Mouse (Mus musculus) midbrain, embryonic 15.5 days (tissue): ENCODE data around the gene Zdhhc25. TPM values are rescaled to one million over a fixed set of nuclear protein-coding genes. Genes with fewer than 3 reads are reported as not detected.
A peak's percentile ranks its signal among the peaks of the same experiment; 100 is the strongest.

ENCODE experiments used
- ATAC-seq: fragments of 200-750 bp; cut with Nextera tagmentation; replicated peaks from 2 replicates; pipeline ENCODE4 v1.8.0; 2017; ENCODE audit warnings: moderate TSS enrichment
- H3K27ac ChIP-seq: fragments of 300-500 bp; sonication (generic); 2 replicates; pipeline ENCODE4 v1.5.1; 2015; ENCODE audit warnings: mild to moderate bottlenecking, inconsistent platforms
- H3K27me3 ChIP-seq: fragments of 300-500 bp; sonication (generic); replicated peaks from 2 replicates; pipeline ENCODE4 v1.6.1; 2015; ENCODE audit warnings: inconsistent platforms
- H3K36me3 ChIP-seq: fragments of 300-500 bp; sonication (generic); replicated peaks from 2 replicates; pipeline ENCODE4 v1.6.1; 2015; ENCODE audit warnings: inconsistent platforms
- H3K4me1 ChIP-seq: fragments of 300-500 bp; sonication (generic); 2 replicates; pipeline ENCODE4 v1.6.1; 2015; ENCODE audit warnings: inconsistent platforms
- H3K4me2 ChIP-seq: fragments of 300-500 bp; sonication (generic); 2 replicates; pipeline ENCODE4 v1.6.1; 2015; ENCODE audit warnings: inconsistent platforms, mild to moderate bottlenecking, moderate library complexity
- H3K4me3 ChIP-seq: fragments of 300-500 bp; sonication (generic); 2 replicates; pipeline ENCODE4 v1.5.1; 2015; ENCODE audit warnings: mild to moderate bottlenecking, inconsistent platforms
- H3K9ac ChIP-seq: fragments of 300-500 bp; sonication (generic); 2 replicates; pipeline ENCODE4 v1.6.1; 2015; ENCODE audit warnings: mild to moderate bottlenecking, inconsistent platforms
- H3K9me3 ChIP-seq: fragments of 300-500 bp; sonication (generic); 2 replicates; pipeline ENCODE4 v1.6.1; 2016; ENCODE audit warnings: inconsistent platforms
- WGBS: fragments of 180-500 bp; shearing (Covaris S2); methylation state at CpG from one replicate; pipeline ENCODE4 v1.1.7; 2015; ENCODE audit warnings: mixed read lengths; 5-methylcytosine and 5-hydroxymethylcytosine counted together
- polyA plus RNA-seq: library from polyadenylated mRNA; unstranded; fragments of >200 nt; fragmentation: Nextera tagmentation; extraction: Ambion mirVana; gene quantifications from 2 replicates; pipeline ENCODE4 v1.2.1, GENCODE M21; 2015

The Zdhhc25 gene
- polyA plus RNA-seq, 1 experiment from 2014 or later: not detected

DNA sequence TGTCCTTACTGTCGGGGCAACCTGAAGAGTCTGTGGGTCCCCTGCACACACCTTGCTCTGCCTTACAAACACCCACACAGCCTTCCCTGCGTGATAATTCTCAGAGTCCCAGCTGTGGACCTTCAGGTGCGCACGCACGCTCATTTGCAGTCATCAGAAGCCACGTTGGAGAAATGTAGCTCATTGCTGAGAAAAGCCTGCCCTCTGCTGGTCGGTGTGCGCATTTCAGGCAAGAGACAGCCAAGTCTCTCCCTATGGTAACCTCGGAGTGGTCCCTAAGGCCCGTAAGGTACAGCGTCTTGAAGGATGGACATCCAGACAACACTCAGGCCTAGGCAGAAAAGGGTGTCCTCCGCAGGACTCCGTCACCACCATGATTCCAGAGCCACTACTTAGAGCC, 50.9 kb downstream of the Zdhhc25 start:
- Histone ChIP-seq H3K9me3 (no peaks in the 10 kb centered on the region), H3K4me3 (no peak overlapping the region), H3K27ac (no peak overlapping the region), H3K36me3 (no peaks in the 10 kb centered on the region), H3K9ac (no peak overlapping the region), H3K4me2 (peak overlapping the region; percentile 28), H3K27me3 (peaks cover 12% of the 10 kb centered on the region), H3K4me1 (no peaks in the 10 kb centered on the region)
- 16% methylated on average over 13 of the region's 13 CpGs for WGBS
- 0 out of 2 replicates have a peak, but pooled peaks have one; percentile 33 for ATAC-seq

Other genes with a start within 250 kb of the Zdhhc25 start
- 20.8 and 21.1 TPM in 2 replicates for gene Brd1, start 133.9 kb downstream of the Zdhhc25 start, polyA plus RNA-seq
- gene Zbed4, start 151.4 kb downstream of the Zdhhc25 start, polyA plus RNA-seq: 17.7 and 19.0 TPM in 2 replicates
- 9.4 and 9.6 TPM in 2 replicates for gene Alg12, start 219.0 kb downstream of the Zdhhc25 start, polyA plus RNA-seq
- 60.7 and 69.3 TPM in 2 replicates for gene Creld2, start 219.3 kb downstream of the Zdhhc25 start, polyA plus RNA-seq